Mouse (Mus musculus) cerebellum, postnatal 36 days (tissue): ENCODE measurements around the gene Nsrp1.

Experiments
- DNase-seq, 2 experiments: peaks; one replicate each; pipeline ENCODE4 v3.0.0; 2021 to 2022; ENCODE audit warnings: mixed read lengths in 2 of 2

Nsrp1 gene

DNA sequence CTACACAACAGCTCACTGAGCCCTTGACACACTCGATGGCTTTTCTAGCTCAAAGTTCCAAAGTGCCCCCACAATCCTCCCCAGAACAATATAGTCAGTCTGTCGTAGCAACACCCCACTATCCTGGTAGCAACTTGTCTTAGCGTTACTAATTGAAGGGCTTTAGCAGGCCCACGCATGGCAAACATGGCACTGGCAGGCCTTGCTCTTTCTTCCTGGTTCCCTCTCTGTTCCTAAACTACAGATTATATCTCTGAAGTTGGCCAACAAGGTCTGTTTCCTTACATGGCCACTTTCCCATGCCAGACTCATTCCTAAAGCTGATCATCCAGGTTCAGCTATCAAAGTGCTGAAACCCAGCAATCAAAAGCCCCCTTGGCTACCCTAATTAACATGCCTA, 36.3 kb downstream of the Nsrp1 start:
- DNase-seq = no peak

DNA sequence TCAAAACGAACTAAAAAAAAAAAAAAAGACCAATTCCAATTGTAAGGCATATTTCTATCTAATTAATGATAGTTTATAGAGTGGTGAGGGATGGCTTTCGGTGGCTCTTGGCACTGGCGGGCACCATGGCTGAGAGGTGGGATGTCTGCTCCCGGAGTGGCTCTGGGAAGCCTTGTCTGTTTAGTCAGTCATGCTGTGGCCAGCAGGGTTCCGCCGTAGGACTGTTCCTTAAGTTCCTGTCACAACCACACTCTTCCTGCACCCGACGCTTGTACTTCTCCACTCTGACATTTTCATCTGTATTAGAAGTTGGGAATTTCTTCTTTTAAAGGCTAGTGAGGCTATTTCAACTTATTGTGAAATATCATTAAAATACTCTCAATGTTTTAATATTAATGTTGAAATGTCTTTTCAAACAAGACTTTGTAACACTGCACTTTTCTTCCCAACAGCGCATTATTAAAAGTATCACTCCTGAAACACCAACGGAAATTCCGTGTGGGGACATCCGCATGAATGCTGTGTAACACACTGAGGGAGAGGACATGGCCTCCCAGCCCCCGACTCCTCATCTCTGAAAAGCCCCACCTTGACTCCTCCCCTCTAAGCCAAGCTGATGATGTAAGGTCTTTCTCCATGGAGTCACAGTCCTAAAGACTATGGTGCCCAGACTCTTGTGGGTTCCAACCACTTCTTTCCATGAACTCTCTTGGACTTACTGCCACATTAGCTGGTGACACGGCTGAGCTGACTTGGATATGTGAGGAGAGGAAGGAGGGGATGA, 46.9 kb downstream of the Nsrp1 start:
- no peak for DNase-seq

DNA sequence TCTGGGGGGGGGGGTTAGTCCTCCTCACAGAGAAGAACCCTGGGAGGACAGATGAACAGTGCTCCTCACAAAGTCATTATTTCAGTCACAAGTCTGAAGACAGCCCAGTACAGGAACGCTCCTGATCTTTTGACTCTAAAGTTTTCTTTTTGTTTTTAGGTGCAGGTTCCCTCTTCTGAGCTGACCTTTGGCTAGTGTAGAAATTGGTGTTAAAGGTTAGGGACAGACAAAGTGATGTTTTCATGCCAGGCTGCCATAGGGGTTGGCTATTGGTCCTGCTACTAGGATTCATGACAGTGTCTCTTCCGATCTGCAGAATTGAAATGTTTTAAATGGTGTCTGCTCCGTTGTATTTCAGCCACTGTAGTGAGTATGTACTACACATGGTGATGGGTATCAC, 50.1 kb downstream of the Nsrp1 start:
- no peak for DNase-seq

DNA sequence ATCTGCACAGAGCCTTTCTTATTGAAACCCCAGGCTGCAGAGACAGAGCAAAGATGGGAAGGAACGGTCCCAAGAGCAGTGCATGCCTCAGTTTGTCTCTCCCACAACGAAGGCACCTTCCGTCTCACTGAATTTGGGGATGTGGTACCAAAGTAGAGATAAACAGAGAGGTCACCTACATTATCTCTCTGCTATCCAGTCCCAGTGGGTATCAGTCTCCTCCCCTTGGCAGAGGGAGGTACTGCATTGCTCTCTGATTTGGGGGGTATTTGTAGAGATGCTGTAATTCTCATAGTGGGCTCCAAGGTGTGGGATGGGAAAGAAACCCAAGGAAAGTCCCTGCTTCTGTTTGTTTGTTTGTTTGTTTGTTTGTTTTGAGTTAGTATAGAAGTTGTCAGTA, 51.7 kb downstream of the Nsrp1 start:
- no peak for DNase-seq

DNA sequence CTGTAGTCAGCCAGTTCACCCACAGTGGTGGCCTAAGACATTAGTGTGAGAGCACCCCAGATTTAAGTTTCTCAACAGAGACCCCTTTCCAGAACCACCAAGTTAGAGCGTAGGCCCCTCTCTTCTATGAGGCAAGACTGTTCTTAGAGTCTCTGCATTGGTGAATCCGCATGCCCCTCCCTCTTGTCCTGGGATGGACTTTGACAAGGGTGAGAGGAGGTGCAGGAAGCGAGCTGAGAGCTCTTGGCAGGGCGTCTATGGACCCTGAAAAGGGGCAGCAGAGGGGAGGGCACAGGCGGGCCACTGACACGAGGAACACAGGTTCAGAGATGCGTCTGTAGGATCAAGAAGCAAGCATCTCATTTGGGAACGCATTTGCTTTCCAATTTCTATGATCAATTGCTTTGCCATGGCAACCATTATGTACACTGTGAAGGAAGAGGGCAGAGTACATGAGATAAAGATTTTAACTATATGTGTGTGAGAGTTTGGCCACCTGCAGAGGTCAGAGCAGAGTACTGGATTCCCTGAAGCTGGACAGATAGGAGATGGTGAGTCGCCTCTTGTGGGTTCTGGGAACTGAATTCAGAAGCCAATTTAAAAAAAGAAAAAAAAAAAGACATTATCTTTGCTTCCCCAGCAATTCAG, 56.4 kb downstream of the Nsrp1 start:
- no peak for DNase-seq

DNA sequence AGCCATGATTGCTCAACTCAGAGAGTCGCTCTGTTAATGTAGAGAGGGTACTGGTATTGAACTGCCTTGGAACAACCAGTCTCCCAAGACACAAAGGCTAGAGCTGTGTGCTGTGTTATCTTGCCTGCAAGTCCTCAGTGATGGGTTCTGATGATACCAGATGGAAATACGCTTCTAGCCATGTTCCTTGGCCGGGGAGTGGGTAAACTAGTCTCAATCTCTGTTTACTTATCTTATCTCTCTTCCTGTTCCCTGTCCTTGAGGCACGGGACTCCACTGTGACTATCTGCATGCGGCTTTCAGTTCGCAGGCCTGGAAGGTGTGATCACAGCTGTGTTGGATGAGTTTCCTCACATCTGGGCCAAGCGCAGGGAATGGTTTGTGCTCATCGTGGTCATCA, 58.7 kb downstream of the Nsrp1 start:
- no peak for DNase-seq

DNA sequence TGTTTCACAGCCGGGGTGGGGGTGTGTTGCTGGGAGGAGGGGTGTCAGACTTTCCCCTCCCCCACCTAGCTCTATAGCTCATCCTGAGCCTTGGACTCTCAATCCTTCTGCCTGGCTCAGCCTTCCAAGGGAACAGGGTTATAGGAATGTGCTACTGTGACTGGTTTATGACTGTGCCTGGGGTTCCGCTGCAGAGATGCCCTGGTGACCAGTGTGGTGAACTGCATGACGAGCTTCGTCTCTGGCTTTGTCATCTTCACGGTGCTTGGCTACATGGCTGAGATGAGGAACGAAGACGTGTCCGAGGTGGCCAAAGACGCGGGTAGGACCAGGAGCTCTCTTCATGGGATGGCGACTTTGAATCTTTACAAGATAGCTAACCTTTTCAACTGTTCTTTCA, 60.2 kb downstream of the Nsrp1 start:
- DNase-seq = no peak

DNA sequence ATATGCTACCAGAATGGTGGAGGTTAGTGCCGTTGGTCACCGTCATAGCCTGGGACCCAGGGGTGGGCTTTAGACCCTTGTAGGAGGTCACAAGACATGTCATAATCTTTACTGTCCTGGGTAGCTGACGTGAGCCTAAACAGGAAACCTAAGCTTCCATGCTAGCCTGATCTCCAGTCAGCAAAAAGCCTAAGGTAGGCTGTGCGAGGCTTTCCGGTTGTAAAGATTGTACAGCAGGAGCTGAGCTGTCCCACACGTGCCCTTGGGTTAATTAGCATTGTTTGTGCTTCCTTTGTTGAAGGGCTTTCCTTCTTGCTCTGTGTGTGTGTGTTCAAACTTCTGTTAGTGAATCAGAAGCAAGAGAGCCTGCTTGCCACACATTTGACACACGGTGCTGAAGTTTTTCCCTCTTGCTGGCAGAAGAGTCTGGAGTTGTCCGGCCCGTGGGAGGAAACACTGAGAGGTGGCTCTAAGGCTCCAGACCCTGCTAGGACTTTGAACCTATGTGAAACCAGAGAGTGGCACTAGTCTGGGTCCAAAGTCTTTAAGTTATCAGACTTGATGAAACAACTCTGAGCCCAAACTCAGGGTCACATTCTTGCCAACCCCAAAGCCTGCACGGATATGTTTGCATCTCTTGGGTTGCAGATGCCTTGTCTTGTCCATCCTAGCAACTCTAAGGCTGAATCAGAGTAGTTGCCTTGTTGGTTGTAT, 67.3 kb downstream of the Nsrp1 start:
- DNase-seq = no peak

DNA sequence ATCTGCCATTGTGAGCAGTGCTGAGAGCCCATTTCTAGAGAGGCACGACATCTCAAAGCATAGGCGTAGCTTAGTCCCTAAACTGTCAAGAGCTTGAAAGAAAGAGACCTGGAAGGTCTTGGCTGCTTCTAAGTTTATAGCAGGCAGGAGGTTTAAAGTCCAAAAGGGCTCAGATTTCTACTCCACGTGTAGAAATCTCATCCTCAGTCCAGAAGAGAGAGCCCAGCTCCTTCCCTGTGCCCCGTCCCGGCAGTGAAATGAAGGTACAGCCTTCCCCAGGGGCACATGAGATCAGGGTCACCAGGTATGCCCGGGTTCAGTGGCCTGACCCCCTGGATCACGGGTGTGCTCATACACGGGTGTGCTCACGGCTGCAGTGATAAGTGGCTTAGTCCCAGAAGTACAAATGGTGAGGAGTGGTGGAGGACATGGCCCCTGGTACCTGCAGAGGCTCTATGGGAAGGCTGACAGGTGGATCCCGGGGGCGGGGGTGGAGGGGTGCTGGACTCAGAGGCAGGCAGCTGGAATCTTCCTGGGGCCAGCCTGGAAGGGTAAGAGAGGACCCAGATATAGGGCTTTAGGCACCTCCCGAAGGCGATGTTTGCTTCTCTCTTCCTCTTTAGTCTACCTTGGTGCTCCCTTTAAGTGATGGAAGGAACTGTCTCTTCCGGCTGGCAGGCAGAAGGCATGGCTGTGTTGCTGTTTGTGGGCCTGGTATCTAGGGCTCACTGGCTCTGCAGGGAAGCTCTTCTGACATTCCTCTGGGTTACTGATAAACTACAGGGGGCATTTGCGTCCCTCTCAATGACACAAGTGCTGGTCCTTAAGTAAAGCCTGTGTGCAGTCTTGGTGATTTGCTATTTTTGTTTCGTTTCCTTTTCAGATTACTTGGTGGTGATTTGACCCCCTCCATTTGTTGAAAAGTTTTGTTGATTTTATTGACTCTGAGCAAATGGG, 68.9 kb downstream of the Nsrp1 start:
- no peak for DNase-seq

DNA sequence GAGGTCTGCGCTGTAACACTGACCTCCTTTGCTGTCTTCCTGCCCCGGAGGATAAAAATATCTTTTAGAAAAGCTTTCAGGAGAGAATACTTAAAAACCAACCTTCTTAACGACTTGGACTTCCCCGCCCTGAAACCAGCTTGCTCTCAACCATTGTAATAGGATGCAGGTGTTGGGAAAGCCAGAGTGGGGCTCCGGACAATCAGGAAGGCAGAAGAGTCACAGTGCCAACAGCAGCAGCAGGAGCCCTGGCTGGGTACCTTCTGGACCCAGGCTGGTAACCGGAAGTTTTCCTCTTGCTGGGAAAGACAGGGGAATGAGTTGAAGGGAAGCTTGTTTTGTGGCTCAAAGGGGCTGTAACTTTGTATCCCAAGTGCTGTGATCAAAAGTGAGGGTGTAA, 71.6 kb downstream of the Nsrp1 start:
- peak; percentile 14 to 35 for DNase-seq

DNA sequence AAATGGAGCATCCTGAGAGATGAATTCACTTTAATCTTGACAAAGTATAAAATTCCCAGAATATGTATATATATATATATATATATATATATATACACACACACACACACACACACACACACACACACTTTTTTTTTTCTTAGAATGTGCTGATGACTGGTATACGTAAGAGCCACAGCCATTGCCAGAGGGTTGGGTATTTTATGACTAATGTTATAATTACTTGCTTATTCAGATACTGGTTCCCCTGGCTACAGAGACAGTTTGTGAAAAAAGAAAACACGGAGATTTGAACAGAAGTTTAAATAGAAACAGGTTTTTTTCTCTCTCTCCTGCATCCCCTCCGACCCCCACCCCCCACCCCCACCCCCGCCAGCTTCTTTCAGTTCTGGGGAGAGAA, 72.4 kb downstream of the Nsrp1 start:
- no peak for DNase-seq

DNA sequence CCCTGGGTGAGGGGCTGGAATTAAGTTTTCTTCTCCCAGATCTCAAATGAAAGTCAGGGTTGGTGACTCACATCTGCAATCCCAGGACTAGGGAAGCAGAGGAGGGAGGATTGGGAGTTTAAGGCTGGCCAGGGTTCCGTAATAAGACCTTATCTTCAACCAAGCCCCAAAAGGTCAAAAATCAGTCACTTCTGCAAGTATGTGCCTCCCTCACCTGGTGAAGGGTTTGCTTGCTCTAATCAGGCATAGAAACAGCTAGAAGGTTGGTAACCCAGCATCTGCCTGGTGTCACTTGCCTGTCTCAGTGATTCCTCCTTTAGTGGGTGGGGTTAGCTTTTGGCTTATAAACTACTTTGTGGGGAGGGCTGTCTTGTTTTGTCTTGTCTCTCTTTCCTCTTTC, 75.9 kb downstream of the Nsrp1 start:
- DNase-seq = no peak

DNA sequence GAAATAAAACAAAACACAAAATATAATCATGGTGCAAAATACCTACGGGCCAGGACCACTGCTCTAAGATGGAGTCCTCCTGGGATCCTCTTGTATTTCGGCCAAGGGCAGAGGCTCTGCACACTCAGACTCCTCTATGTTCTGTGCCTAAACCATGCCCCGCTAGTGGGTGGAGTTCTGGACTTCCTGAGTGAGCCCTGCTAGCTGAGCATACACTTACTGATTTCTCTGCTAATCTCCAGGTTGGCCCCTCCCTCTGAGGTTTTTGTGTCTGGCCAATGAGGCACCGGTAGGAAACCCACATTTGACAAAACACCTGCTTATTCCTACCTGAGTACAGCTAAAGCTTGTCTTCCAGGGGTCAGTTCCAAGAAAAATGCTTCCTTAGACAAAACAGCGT, 77.5 kb downstream of the Nsrp1 start:
- no peak for DNase-seq

DNA sequence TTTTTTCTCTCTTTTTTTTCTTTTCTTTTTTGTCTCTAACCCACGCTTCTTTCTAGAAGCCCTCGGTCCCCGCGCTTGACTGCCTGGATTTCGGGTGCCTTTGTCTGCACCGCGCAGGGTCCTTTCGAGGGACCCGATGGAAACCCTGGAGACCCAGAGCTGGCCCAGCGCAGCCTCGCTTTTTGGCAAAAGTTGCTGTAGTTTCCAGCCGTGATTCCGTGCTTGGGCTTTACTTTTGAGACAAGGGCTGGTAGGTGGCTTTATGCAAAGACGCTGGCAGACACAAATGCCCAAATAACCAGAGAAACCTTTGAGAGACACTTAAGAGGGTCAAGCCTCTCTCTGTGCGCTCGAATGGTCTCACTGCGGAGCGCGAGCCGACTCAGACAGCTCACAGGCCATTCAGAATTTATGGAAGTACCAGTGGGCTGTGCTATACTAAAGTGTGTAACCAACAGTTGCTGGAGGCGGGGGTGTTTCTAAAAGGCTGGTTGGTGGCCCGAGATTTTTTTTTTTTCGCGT, 79.5 kb downstream of the Nsrp1 start:
- DNase-seq = no peak

DNA sequence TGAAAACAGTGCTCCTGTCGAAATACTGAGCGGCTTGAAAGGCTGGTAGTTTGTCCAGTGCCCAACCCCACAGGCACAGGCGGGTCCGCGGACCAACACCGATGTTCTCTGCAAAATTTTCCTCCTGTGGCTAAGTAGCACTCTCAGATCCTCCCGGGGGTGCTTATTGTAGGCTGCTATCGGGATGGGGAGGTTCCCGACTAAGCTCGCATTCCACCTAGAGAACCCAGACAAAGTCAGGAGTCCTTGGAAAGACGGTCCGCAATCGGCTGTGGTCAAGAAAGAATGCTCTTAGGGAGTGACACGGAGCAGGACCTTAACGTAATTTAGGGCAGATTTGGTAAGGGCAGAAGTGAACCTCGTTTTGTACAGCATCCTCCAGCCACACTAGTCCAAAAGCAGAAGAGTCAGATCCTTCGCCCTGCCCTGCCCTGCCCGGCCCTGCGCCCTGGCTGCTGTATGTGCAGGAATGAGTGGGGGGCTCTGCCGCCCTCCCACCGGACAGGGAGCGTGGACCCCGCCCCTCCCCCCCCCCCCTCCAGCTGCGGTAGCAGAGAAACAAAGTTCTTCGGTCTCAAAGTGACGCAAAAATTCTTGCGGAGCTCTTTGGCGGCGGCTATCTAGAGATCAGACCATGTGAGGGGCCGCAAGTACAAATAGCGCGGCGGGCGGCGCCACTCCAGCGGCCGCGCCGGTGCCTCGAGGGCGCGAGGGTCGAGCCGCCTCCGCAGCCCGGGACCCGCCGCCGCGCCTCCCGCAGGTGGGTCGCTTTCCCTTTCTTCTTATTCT, 80.1 kb downstream of the Nsrp1 start, which contains the start of gene Slc6a4:
Gene Slc6a4 (plus strand): TSS at position 688 of the 789 bp plus-strand sequence.
- peak in 1 of 2 experiments; percentile 9 for DNase-seq

DNA sequence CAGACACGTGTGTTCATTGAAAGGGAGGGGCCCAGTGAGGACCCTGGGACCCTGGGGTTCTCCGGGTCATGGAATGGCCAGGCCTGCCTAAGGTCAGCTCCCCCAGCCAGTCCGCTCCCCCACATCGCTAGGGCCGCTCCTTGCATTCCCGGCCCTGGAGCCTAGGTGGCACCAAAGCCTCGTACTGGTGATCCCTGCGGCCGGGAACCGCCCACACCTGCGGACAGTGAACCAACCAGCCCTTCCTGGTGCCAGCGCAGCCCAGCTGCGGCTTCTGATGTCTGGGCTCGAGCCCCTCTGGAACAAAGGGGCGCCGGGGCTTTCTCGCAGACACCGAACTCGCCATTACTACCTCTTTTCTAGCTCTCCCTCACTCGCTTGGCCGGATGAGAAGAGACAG, 80.9 kb downstream of the Nsrp1 start:
- peak; percentile 77 to 78 for DNase-seq

DNA sequence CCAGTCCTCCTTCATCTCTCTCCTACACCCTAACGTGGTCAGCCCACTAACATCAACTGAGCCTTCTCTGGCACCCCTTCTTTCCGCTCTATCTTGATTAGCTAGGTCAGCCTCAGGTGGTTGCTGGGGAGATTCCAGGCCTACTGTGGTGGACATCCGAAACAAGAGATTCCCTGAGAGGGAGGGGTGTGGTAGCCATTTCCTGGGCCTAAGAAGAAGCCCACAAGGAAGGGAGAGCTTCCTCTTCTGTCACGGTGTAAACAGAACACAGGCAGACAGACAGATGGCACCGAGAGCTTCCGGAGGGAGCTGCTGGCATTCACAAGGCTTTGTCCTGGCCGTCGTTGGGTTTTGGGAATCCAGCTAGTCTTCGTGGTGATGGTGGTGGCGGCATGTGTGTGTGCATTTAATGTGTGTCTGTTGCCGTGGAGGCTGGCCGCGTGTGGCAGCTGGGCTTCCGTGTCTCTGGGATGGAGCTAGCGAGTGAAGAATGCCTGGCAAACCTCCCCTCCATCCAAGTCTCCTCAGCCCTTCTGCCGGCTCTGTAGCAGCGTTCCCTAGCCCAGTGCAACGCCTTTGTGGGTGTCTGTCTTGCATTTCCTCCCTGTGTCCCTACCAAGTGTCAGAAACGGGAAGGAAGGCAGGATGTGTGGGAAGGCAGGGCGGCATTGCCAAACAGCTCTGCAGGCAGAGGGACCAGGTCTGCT, 82.1 kb downstream of the Nsrp1 start:
- DNase-seq = no peak
